Mouse (Mus musculus): Measurements from ENCODE around the gene Top2a. TPM values are rescaled to one million over a fixed set of nuclear protein-coding genes. Genes with fewer than 3 reads are reported as not detected.

Gene Top2a
- polyA plus RNA-seq, 1 experiment from 2014 or later, result 97.6 TPM

DNA sequence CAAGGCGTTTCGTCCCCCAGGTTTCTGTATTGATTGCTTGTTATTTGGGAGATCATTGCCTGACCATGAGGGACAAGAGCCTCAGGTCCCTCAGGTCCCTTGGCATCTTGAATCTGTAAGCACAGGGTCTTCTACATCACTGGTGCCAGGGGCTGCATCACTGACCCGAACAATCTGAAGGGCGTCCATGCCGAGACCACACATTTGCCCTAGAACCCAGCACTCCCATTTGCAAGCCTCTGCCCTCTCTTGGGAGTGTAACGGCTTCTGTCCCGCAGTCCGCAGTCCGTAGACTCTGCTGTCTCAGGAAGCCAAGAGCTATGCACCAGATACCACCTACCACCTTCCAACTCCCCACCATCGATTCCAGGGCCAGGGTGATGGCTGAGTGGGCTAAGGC, 67.6 kb downstream of the Top2a start:
- ATAC-seq, result no peak
- Histone ChIP-seq H3K27me3 (replicated peaks; ENCODE audit: control insufficient read depth, insufficient read depth, low read length) (peaks cover 4% of the 10 kb centered on the region; the same call in 1 of the 2 replicates), H3K9me3 (ENCODE audit: control insufficient read depth, low read length) (no peaks in the 10 kb centered on the region), H3K9ac (replicated peaks; ENCODE audit: low read depth, low read length) (no peak overlapping the region), H3K4me3 (replicated peaks; ENCODE audit: low read length) (no peak overlapping the region), H3K4me1 (replicated peaks; ENCODE audit: control insufficient read depth, insufficient read depth, low read length) (peaks cover 54% of the 10 kb centered on the region), H3K27ac (ENCODE audit: low read length) (no peak overlapping the region), H3K36me3 (ENCODE audit: control insufficient read depth, insufficient read depth) (no peaks in the 10 kb centered on the region), H3K4me2 (ENCODE audit: low read length) (no peak overlapping the region)
- WGBS, result 86% methylated on average over 8 of the region's 10 CpGs

DNA sequence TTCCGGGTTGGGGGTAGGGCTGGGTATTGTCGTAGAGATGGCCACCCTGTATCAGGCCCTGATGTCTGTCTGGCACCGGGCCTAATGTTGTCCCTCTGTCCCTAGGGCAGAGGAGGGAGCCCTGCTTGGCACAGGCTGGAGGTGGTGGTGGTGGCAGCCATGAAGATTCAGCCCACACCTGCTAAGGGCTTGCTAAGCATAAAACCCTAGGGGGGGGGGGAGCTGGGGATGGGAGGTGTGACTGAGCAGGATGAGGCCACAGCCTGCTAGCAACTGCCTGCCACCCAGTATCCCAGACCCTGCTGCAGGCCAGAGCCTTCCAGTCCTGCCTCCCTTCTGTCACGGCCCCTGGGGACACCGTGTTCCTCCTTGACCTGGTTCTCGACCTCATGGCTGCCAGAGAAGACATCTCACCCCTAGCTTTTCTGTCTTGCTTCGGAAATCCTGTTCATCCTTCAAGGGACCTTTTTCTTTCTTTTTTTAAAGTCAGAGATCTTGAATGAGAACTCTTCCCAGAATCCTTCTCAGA, 68.2 kb downstream of the Top2a start:
- Histone ChIP-seq H3K9ac (replicated peaks; ENCODE audit: low read depth, low read length) (no peak overlapping the region), H3K4me2 (ENCODE audit: low read length) (no peak overlapping the region), H3K27me3 (replicated peaks; ENCODE audit: control insufficient read depth, insufficient read depth, low read length) (no peaks in the 10 kb centered on the region), H3K9me3 (ENCODE audit: control insufficient read depth, low read length) (no peaks in the 10 kb centered on the region), H3K4me1 (replicated peaks; ENCODE audit: control insufficient read depth, insufficient read depth, low read length) (peaks cover 52% of the 10 kb centered on the region), H3K4me3 (replicated peaks; ENCODE audit: low read length) (no peak overlapping the region), H3K27ac (ENCODE audit: low read length) (no peak overlapping the region), H3K36me3 (ENCODE audit: control insufficient read depth, insufficient read depth) (no peaks in the 10 kb centered on the region)
- ATAC-seq, result no peak
- 36% methylated on average over 7 of the region's 7 CpGs for whole genome bisulfite sequencing

DNA sequence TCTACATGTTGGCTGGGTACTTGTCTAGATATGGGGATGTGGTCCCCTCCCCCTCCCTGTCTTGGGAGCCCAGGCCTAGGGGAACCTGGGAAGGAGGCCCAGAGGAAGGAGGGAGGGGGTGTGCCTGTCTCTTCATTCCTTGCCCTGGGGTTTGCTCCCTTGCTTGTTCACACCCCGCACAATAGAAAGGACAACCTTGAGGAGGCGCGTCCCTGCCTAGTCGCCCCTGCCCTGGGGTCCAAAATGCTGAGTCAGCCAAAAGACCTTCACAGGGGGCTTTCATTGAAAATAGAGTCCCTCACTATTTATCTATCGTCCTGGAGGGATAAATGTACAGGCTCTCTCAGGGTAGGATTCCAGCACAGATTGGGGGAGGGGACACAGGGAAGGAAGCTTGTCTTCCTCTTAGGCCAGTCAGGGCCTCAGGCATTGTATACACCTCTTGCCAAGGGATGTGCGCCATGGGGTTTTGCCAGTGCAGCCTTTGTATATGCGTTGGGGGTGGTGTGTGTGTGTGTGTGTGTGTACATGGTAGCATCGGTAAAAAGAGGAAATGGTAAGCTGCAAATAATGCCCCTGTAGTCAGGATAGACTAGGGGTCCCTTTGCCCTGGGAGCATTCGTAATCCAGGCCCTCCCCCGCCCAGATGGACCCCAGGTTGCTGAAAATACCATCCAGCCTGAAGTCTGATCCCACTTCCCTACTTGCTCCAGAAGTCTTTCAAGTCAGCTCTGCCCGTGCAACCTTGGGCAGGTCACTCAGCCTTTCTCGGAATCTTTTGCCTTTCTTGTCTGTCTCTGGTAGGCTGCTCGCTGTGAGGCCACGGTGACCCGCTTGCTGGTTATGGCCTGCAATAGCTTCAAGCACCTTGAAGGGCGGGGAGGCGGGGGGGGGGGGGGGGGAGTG, 68.9 kb downstream of the Top2a start:
- ATAC-seq, result peak; percentile 24
- Histone ChIP-seq H3K4me2 (ENCODE audit: low read length) (no peak overlapping the region), H3K9me3 (ENCODE audit: control insufficient read depth, low read length) (no peaks in the 10 kb centered on the region), H3K36me3 (ENCODE audit: control insufficient read depth, insufficient read depth) (no peaks in the 10 kb centered on the region), H3K27me3 (replicated peaks; ENCODE audit: control insufficient read depth, insufficient read depth, low read length) (no peaks in the 10 kb centered on the region), H3K4me3 (replicated peaks; ENCODE audit: low read length) (no peak overlapping the region), H3K9ac (replicated peaks; ENCODE audit: low read depth, low read length) (0 out of 2 replicates have a peak overlapping the region, but pooled peaks have one; percentile 9), H3K4me1 (replicated peaks; ENCODE audit: control insufficient read depth, insufficient read depth, low read length) (peaks cover 48% of the 10 kb centered on the region), H3K27ac (ENCODE audit: low read length) (no peak overlapping the region; the same call in 1 of the 2 replicates)
- 18% methylated on average over 17 of the region's 17 CpGs for WGBS

DNA sequence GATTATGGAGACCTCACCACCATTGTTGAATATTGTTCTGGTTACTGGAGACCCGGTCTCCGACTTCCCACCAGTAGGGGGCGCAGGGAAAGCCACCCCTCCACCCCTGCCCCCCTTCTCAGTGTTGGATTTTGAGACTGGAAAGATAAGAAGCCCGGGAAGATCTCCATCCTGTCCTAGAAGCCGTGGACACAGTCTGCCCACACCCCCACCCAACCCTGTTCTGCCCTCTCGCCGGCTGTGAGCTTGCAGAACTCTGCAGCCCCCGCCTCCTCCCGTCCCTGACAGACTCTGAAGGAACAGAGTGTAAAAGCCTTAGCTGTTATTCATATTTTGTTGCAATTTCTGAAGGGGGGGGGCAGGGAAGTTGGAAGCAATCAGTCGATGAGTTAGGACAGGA, 69.6 kb downstream of the Top2a start:
- Histone ChIP-seq H3K27me3 (replicated peaks; ENCODE audit: control insufficient read depth, insufficient read depth, low read length) (no peaks in the 10 kb centered on the region), H3K4me2 (ENCODE audit: low read length) (peak overlapping the region; percentile 31), H3K4me3 (replicated peaks; ENCODE audit: low read length) (no peak overlapping the region), H3K9me3 (ENCODE audit: control insufficient read depth, low read length) (no peaks in the 10 kb centered on the region), H3K27ac (ENCODE audit: low read length) (no peak overlapping the region; the same call in 1 of the 2 replicates), H3K36me3 (ENCODE audit: control insufficient read depth, insufficient read depth) (no peaks in the 10 kb centered on the region), H3K4me1 (replicated peaks; ENCODE audit: control insufficient read depth, insufficient read depth, low read length) (peaks cover 42% of the 10 kb centered on the region), H3K9ac (replicated peaks; ENCODE audit: low read depth, low read length) (no peak overlapping the region; the same call in 1 of the 2 replicates)
- ATAC-seq, result peak; percentile 39
- 2% methylated on average over 10 of the region's 10 CpGs for WGBS

DNA sequence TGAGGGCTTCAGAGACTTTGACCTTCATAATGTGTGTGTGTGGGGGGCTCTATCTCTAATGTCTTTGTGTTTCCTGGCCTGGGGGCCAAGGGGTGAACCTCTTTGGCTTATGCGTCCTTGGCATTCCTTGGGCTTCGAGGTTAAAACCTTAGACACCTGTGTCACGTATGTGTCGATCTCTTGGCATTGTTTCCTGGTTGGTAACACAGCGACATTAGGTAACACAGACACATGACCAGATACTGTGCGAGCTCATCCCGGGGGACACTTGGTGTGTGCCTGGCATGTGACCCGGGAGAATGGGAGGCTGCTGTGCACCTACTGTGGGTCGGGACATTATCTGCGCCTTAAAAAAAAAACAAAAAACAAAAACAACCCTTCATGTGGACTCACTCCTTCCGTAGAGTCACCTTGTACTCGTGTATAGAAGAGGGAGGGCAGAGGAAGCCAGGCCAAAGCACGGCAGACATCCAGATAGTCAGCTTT, 70.1 kb downstream of the Top2a start:
- Histone ChIP-seq H3K27me3 (replicated peaks; ENCODE audit: control insufficient read depth, insufficient read depth, low read length) (no peaks in the 10 kb centered on the region), H3K4me2 (ENCODE audit: low read length) (peak overlapping the region; percentile 31; the same call in 1 of the 2 replicates), H3K9ac (replicated peaks; ENCODE audit: low read depth, low read length) (no peak overlapping the region; the same call in 1 of the 2 replicates), H3K27ac (ENCODE audit: low read length) (no peak overlapping the region), H3K9me3 (ENCODE audit: control insufficient read depth, low read length) (no peaks in the 10 kb centered on the region), H3K4me1 (replicated peaks; ENCODE audit: control insufficient read depth, insufficient read depth, low read length) (peaks cover 40% of the 10 kb centered on the region), H3K4me3 (replicated peaks; ENCODE audit: low read length) (no peak overlapping the region), H3K36me3 (ENCODE audit: control insufficient read depth, insufficient read depth) (no peaks in the 10 kb centered on the region)
- WGBS, result 32% methylated on average over 13 of the region's 13 CpGs
- ATAC-seq, result no peak

DNA sequence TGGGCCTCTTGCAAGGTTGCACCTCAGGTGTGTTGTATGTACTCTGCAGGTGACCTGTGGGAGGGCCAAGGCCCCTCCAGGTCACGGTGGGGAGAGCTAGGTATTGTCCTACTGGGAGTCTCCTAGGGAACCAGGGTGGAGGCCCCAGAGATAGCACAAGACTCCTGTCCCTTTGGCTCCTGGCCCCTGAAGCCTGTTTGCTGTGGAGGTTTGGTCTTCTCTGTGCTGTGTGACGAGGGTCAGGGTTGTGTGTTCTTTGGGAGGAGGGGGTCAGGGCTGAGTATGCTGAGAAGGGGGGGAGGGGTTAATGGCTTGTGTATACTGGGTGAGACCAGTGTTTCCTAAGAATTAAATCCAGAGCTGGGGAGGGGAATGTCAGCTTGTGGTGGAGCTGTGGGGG, 70.6 kb downstream of the Top2a start:
- no peak for ATAC-seq
- no peaks in the 10 kb centered on the region for H3K9me3 ChIP-seq (ENCODE audit: control insufficient read depth, low read length)
- H3K4me2 ChIP-seq (ENCODE audit: low read length), result no peak overlapping the region
- peaks cover 40% of the 10 kb centered on the region for H3K4me1 ChIP-seq (replicated peaks; ENCODE audit: control insufficient read depth, insufficient read depth, low read length)
- no peak overlapping the region for H3K27ac ChIP-seq (ENCODE audit: low read length)
- H3K36me3 ChIP-seq (ENCODE audit: control insufficient read depth, insufficient read depth), result no peaks in the 10 kb centered on the region
- no peak overlapping the region for H3K9ac ChIP-seq (replicated peaks; ENCODE audit: low read depth, low read length)
- WGBS, result 30% methylated on average over 2 of the region's 2 CpGs
- no peak overlapping the region for H3K4me3 ChIP-seq (replicated peaks; ENCODE audit: low read length)
- no peaks in the 10 kb centered on the region for H3K27me3 ChIP-seq (replicated peaks; ENCODE audit: control insufficient read depth, insufficient read depth, low read length)

DNA sequence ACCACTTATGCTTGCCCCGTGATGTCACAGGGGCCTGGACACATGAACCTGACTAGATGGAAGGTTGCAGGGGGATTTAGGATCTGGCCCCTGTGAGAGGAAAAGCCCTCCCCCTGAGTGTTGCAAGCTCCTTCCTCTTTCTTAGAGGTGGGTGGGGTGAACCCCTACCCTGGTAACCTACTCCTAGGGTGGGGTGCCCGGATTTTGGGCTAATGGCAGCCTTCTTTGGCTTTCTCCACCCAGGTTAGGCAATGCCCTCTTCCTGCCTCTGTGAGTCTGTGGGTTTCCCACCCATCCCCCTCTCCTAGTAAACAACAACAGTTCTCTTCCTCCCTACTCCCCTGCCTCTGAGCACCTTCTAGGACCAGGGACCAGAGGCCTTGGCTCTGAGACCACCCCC, 71.3 kb downstream of the Top2a start:
- WGBS, result 72% methylated on average over 2 of the region's 2 CpGs
- no peak overlapping the region for H3K4me3 ChIP-seq (replicated peaks; ENCODE audit: low read length)
- no peaks in the 10 kb centered on the region for H3K9me3 ChIP-seq (ENCODE audit: control insufficient read depth, low read length)
- H3K36me3 ChIP-seq (ENCODE audit: control insufficient read depth, insufficient read depth), result no peaks in the 10 kb centered on the region
- H3K4me2 ChIP-seq (ENCODE audit: low read length), result no peak overlapping the region
- H3K27ac ChIP-seq (ENCODE audit: low read length), result no peak overlapping the region
- ATAC-seq, result no peak
- H3K27me3 ChIP-seq (replicated peaks; ENCODE audit: control insufficient read depth, insufficient read depth, low read length), result no peaks in the 10 kb centered on the region
- H3K9ac ChIP-seq (replicated peaks; ENCODE audit: low read depth, low read length), result no peak overlapping the region
- peaks cover 40% of the 10 kb centered on the region for H3K4me1 ChIP-seq (replicated peaks; ENCODE audit: control insufficient read depth, insufficient read depth, low read length)

DNA sequence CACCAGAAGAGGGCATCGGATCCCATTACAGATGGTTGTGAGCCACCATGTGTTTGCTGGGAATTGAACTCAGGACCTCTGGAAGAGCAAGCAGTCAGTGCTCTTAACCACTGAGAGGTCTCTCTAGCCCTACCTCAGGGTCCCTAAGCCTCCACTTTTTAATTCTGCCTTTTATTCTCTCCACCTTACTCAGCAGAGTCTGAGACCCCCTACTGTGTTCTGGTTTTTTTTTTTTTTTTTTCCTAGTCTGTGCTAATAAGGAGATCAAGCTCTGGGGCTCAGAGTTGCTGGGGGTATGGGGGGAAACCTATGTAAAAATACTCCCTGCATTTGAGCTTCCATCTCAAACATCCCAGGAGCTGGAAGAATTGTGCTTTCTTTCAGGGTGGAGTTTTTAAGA, 71.9 kb downstream of the Top2a start:
- no peak overlapping the region for H3K4me3 ChIP-seq (replicated peaks; ENCODE audit: low read length)
- 88% methylated on average over 1 of the region's 1 CpGs for WGBS
- no peak overlapping the region for H3K4me2 ChIP-seq (ENCODE audit: low read length)
- no peaks in the 10 kb centered on the region for H3K27me3 ChIP-seq (replicated peaks; ENCODE audit: control insufficient read depth, insufficient read depth, low read length)
- H3K27ac ChIP-seq (ENCODE audit: low read length), result no peak overlapping the region
- H3K9ac ChIP-seq (replicated peaks; ENCODE audit: low read depth, low read length), result no peak overlapping the region
- H3K36me3 ChIP-seq (ENCODE audit: control insufficient read depth, insufficient read depth), result no peaks in the 10 kb centered on the region
- no peaks in the 10 kb centered on the region for H3K9me3 ChIP-seq (ENCODE audit: control insufficient read depth, low read length)
- no peak for ATAC-seq
- H3K4me1 ChIP-seq (replicated peaks; ENCODE audit: control insufficient read depth, insufficient read depth, low read length), result peaks cover 40% of the 10 kb centered on the region

DNA sequence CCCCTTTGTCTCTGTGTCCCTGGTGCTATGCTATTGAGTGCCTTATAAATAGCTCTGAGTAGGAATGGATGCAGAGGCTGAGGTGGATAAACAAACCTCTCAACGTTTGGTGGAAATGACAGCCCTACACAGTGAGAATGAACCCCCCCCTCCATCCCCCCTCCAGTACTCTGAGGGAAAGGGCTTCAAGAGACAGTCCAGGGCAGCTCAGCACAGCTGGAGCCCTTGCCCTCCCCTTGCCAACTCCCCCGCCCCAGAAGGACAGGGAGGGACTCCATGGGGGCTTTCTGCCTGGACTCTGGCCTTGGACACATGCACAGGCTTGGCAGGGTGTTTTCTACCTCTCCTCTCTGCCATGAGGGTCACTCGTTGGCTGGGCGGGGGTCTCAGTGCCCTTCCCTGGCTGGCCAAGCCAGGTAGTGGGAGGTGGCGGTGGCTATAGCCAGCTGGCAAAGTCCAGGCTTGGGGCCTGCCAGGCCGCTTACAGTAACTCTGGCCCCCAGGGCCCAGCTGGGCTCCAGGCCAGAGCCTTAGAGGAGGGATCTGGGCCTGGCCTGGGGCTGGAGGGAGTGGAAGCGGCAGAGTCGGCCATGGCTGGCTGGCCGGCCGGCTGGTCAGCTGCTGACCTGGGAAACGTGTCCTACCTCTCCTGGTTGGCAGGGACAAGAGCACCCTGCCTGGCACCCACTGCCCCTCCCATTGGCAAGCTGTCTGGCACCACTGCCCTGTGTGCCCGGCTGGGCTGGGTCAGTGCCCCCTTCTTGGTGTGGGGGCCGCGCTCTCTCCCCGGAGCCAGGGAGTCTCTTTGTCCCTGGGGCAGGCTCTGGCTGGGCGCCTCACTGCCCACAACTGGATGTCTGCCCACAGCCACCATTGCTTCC, 72.7 kb downstream of the Top2a start:
- H3K27ac ChIP-seq (ENCODE audit: low read length), result peak overlapping the region; percentile 67
- H3K4me3 ChIP-seq (replicated peaks; ENCODE audit: low read length), result no peak overlapping the region
- peak overlapping the region; percentile 30 for H3K9ac ChIP-seq (replicated peaks; ENCODE audit: low read depth, low read length)
- no peaks in the 10 kb centered on the region for H3K27me3 ChIP-seq (replicated peaks; ENCODE audit: control insufficient read depth, insufficient read depth, low read length)
- H3K4me1 ChIP-seq (replicated peaks; ENCODE audit: control insufficient read depth, insufficient read depth, low read length), result peaks cover 40% of the 10 kb centered on the region
- ATAC-seq, result peak; percentile 69
- 36% methylated on average over 14 of the region's 16 CpGs for WGBS
- H3K4me2 ChIP-seq (ENCODE audit: low read length), result no peak overlapping the region
- H3K36me3 ChIP-seq (ENCODE audit: control insufficient read depth, insufficient read depth), result no peaks in the 10 kb centered on the region
- no peaks in the 10 kb centered on the region for H3K9me3 ChIP-seq (ENCODE audit: control insufficient read depth, low read length)
